11 mouse cellular contexts compared by ENCODE assay signal in the genomic region with DNA sequence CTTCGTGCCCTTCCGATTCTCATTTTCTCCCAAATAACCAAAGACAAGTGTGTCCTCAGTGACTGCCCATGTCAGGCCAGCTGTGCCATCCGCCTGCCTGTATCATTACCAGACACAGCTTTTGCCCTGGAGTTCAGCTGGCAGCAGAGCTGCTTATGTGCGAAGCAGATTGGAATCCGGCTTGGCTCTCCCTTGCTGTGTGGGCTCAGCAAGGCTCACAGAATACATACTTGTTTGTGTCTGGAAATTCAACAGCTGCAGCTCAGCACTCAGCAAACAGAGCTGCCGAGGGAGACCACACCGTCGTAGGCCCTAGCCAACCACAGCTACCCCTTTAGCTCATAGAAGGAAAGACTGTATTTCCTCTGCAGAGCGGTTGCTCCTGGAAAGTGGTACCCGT. TPM values are rescaled to one million over a fixed set of nuclear protein-coding genes. Genes with fewer than 3 reads are reported as not detected.
DNase-seq lines count a peak whose midpoint lies in the region; ATAC-seq and TF ChIP-seq lines count a peak whose summit lies in the region.
"Had no signal": no experiment of that assay in that cellular context is flagged by ENCODE, and none has a peak within 500 bp of the region (broad histone marks: within the 10 kb centered on the region; RNA-seq: fewer than 3 reads in every experiment).

No protein-coding gene starts in this region.

- peak; percentile 64 for DNase-seq in Muller cell, postnatal 12 days (ENCODE audit: inconsistent ontology term)
- peak; percentile 61 for DNase-seq in gastrocnemius, adult 2 months
- peak; percentile 52 for DNase-seq in lung, postnatal 0 days (ENCODE audit: low spot score)
- DNase-seq in ovary, postnatal 36 days (ENCODE audit: low spot score): no peak
- DNase-seq: cerebellum, postnatal 25 days; thymus, postnatal 25 days had no signal

- no peak for TF ChIP-seq EP300 in lung, postnatal 0 days (IDR thresholded peaks at IDR 0.05)

- no peaks in the 10 kb centered on the region for H3K36me3 ChIP-seq in hindbrain, embryonic 13.5 days
- no peaks in the 10 kb centered on the region for H3K36me3 ChIP-seq in hindbrain, embryonic 12.5 days
- H3K36me3 ChIP-seq in lung, postnatal 0 days (ENCODE audit: insufficient read depth, low read length): no peaks in the 10 kb centered on the region
- H3K36me3 ChIP-seq in kidney, embryonic 15.5 days: no peaks in the 10 kb centered on the region

- intact Hi-C loops in gastrocnemius, adult 2 months (cut with DNase I): no loop called here

- no peaks in the 10 kb centered on the region for H3K4me1 ChIP-seq in hindbrain, embryonic 13.5 days (replicated peaks)
- no peaks in the 10 kb centered on the region for H3K4me1 ChIP-seq in hindbrain, embryonic 12.5 days
- H3K4me1 ChIP-seq in lung, postnatal 0 days (ENCODE audit: insufficient read depth, low read depth, low read length): no peaks in the 10 kb centered on the region
- H3K4me1 ChIP-seq in kidney, embryonic 15.5 days: no peaks in the 10 kb centered on the region

- H3K9me3 ChIP-seq in hindbrain, embryonic 13.5 days: no peaks in the 10 kb centered on the region
- H3K9me3 ChIP-seq in hindbrain, embryonic 12.5 days (replicated peaks): no peaks in the 10 kb centered on the region
- no peaks in the 10 kb centered on the region for H3K9me3 ChIP-seq in lung, postnatal 0 days (ENCODE audit: low read length)
- H3K9me3 ChIP-seq in kidney, embryonic 15.5 days (replicated peaks): no peaks in the 10 kb centered on the region

- H3K27ac ChIP-seq in hindbrain, embryonic 13.5 days: peak overlapping the region; percentile 46
- H3K27ac ChIP-seq in hindbrain, embryonic 12.5 days: no peak overlapping the region
- H3K27ac ChIP-seq in gastrocnemius, adult 2 months: peak overlapping the region; percentile 74
- 0 out of 2 replicates have a peak overlapping the region, but pooled peaks have one; percentile 14 for H3K27ac ChIP-seq in lung, postnatal 0 days (ENCODE audit: low read length)
- no peak overlapping the region for H3K27ac ChIP-seq in kidney, embryonic 15.5 days

- no peak overlapping the region for H3K9ac ChIP-seq in hindbrain, embryonic 13.5 days
- no peak overlapping the region for H3K9ac ChIP-seq in hindbrain, embryonic 12.5 days
- H3K9ac ChIP-seq in lung, postnatal 0 days (replicated peaks; ENCODE audit: low read depth): no peak overlapping the region
- no peak overlapping the region for H3K9ac ChIP-seq in kidney, embryonic 15.5 days

- TF ChIP-seq CTCF in gastrocnemius, adult 2 months (IDR thresholded peaks at IDR 0.05): no peak
- TF ChIP-seq CTCF in lung, postnatal 0 days (IDR thresholded peaks at IDR 0.05): no peak

- no peak for ATAC-seq in hindbrain, embryonic 13.5 days (ENCODE audit: low FRiP score)
- ATAC-seq in hindbrain, embryonic 12.5 days (ENCODE audit: low FRiP score): no peak
- peak; percentile 78 for ATAC-seq in lung, postnatal 0 days
- ATAC-seq in CD4-positive, CD25-positive, alpha-beta regulatory T cell, adult 4 months: no peak
- ATAC-seq in kidney, embryonic 15.5 days (replicated peaks; ENCODE audit: low FRiP score): no peak

- no peak overlapping the region for H3K4me2 ChIP-seq in hindbrain, embryonic 13.5 days
- H3K4me2 ChIP-seq in hindbrain, embryonic 12.5 days (replicated peaks): no peak overlapping the region
- H3K4me2 ChIP-seq in lung, postnatal 0 days (replicated peaks; ENCODE audit: low read depth, low read length): no peak overlapping the region
- H3K4me2 ChIP-seq in kidney, embryonic 15.5 days: no peak overlapping the region

- H3K27me3 ChIP-seq in hindbrain, embryonic 13.5 days: no peaks in the 10 kb centered on the region
- H3K27me3 ChIP-seq in hindbrain, embryonic 12.5 days: no peaks in the 10 kb centered on the region
- H3K27me3 ChIP-seq in lung, postnatal 0 days (replicated peaks; ENCODE audit: insufficient read depth, low read length): no peaks in the 10 kb centered on the region
- no peaks in the 10 kb centered on the region for H3K27me3 ChIP-seq in kidney, embryonic 15.5 days

- H3K4me3 ChIP-seq in hindbrain, embryonic 13.5 days: no peak overlapping the region
- no peak overlapping the region for H3K4me3 ChIP-seq in hindbrain, embryonic 12.5 days
- H3K4me3 ChIP-seq in gastrocnemius, adult 2 months: no peak overlapping the region
- no peak overlapping the region for H3K4me3 ChIP-seq in lung, postnatal 0 days (ENCODE audit: low read depth, low read length)
- no peak overlapping the region for H3K4me3 ChIP-seq in kidney, embryonic 15.5 days (replicated peaks)

- WGBS in hindbrain, embryonic 13.5 days: 77% methylated on average over 10 of the region's 10 CpGs
- 78% methylated on average over 10 of the region's 10 CpGs for WGBS in hindbrain, embryonic 12.5 days
- 42% methylated on average over 10 of the region's 10 CpGs for WGBS in lung, postnatal 0 days
- 78% methylated on average over 10 of the region's 10 CpGs for WGBS in kidney, embryonic 15.5 days

RNA-seq across cellular contexts. Expression of a gene that starts 22.3 kb away (rescaled TPM):
- 1.4 and 2.0 TPM in 2 replicates for polyA plus RNA-seq in hindbrain, embryonic 13.5 days (2015; fragmentation: Nextera tagmentation; extraction: Ambion mirVana)
- 1.5 and 1.6 TPM in 2 replicates for polyA plus RNA-seq in hindbrain, embryonic 12.5 days (2016; fragmentation: Nextera tagmentation; extraction: Ambion mirVana)
- total RNA-seq in gastrocnemius, adult 2 months (2021): 10 to 100 TPM in 1 of 2 experiments, 1 to 10 TPM in 1; 1.5 to 14.6 TPM
- polyA plus RNA-seq in lung, postnatal 0 days (2015; fragmentation: Nextera tagmentation; extraction: Ambion mirVana): 10.5 and 10.7 TPM in 2 replicates
- under 1 TPM; 0.23 to 0.27 TPM for polyA plus RNA-seq in CD4-positive, CD25-positive, alpha-beta regulatory T cell, adult 4 months (2017; shearing (Covaris generic))
- polyA plus RNA-seq in kidney, embryonic 15.5 days (2015; fragmentation: Nextera tagmentation; extraction: Ambion mirVana): 0.58 and 1.8 TPM in 2 replicates
- total RNA-seq: megakaryocyte progenitor cell, adult 5-6 weeks had no signal

RNA-seq across cellular contexts. Expression of a gene that starts 42.4 kb away (rescaled TPM):
- 3.4 and 3.8 TPM in 2 replicates for polyA plus RNA-seq in hindbrain, embryonic 13.5 days (2015; fragmentation: Nextera tagmentation; extraction: Ambion mirVana)
- polyA plus RNA-seq in hindbrain, embryonic 12.5 days (2016; fragmentation: Nextera tagmentation; extraction: Ambion mirVana): 9.6 and 15.2 TPM in 2 replicates
- 1 to 10 TPM; 1.3 to 3.0 TPM for total RNA-seq in gastrocnemius, adult 2 months (2021)
- 8.7 and 10.2 TPM in 2 replicates for polyA plus RNA-seq in lung, postnatal 0 days (2015; fragmentation: Nextera tagmentation; extraction: Ambion mirVana)
- not detected for polyA plus RNA-seq in CD4-positive, CD25-positive, alpha-beta regulatory T cell, adult 4 months (2017; shearing (Covaris generic))
- polyA plus RNA-seq in kidney, embryonic 15.5 days (2015; fragmentation: Nextera tagmentation; extraction: Ambion mirVana): 6.8 and 8.0 TPM in 2 replicates

Comparison
In these comparisons a context has a peak if more than half of its experiments do, and no peak if none do; other contexts are left out.
1. H3K27ac ChIP-seq: peak in hindbrain, embryonic 13.5 days (single experiment), gastrocnemius, adult 2 months (single experiment) and lung, postnatal 0 days (single experiment); none in hindbrain, embryonic 12.5 days (single experiment) and kidney, embryonic 15.5 days (single experiment).